Mouse (Mus musculus) cerebellum, adult 11-12 months (tissue): ENCODE data around the gene Ist1.

Experiments
- DNase-seq: peaks from one replicate; pipeline ENCODE4 v3.0.0; 2022

Gene Ist1

GRCm38 (mm10) chr8:109693146-109693900 lies at the start of gene Ist1:
Gene Ist1, minus strand, starts transcription at chr8:109693260.
- DNase-seq = peak; percentile 97

DNA sequence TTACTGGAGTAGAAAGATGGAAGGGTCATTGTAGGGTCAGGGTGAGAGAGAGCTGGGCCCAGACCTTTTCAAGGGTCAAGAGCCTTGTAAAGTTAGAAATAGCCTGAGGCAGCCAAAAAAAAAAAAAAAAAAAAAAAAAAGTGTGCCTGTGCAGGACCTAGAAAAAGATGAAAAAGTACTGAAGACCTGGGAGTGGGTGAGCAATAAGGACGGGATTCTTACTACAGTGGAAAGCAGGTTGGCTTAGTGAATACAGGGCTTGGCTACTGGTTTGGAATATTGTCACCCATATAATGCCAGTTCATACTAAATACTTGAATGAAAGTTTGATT lies 45.0 kb upstream of the Ist1 start:
- no peak for DNase-seq

- DNase-seq = peak; percentile 80
Observed at GRCm38 (mm10) chr8:109737237-109738048, 44.4 kb upstream of the Ist1 start, which contains the start of gene Atxn1l. Gene Atxn1l, minus strand, starts transcription at chr8:109737739.

DNA sequence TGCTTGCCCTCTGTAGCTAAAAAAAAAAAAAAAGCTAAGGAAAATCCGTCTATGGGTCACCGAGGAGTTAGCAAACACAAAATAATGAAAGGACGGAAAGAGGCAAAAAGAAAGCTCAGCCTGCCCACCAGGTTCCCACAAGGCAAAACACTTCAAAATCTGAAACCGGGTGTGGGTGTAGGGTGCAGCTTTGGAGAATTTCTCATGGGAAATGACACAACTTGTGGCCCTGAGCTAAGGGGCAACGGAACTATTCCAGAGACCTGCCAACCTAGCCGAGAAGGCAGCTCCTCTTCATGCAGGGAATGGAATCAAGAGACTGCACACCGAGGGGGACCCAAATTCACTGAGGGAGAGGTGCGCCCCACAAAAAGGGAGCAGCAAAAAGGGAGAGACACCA lies 43.8 kb upstream of the Ist1 start:
- DNase-seq = no peak

- DNase-seq = no peak
Observed at GRCm38 (mm10) chr8:109734018-109734417, 41.0 kb upstream of the Ist1 start.

- DNase-seq = no peak
Observed at GRCm38 (mm10) chr8:109731012-109731411, 38.0 kb upstream of the Ist1 start.

- no peak for DNase-seq
Observed at GRCm38 (mm10) chr8:109725106-109725505, 32.0 kb upstream of the Ist1 start.

GRCm38 (mm10) chr8:109714961-109715360 lies 21.9 kb upstream of the Ist1 start:
- no peak for DNase-seq

- no peak for DNase-seq
Observed at GRCm38 (mm10) chr8:109712521-109712920, 19.5 kb upstream of the Ist1 start.

DNA sequence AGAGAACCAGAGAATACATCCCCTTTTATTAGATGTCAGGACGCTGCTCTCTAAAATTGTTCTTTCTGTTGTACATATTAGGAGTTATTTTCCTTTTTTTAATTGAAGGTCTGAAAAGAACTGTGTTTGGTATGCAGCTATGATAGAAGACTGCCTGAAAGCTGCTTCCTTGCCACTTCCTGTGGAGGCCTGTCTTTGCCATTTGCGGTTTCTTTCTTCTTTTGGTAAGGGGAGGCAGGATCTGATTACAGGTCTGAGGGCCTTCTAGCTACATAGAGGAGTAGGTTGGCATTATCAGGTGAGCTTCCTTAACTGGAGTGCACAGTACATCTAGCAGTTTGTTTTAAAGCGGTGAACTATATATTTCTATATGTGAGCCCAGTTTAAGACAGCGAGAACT lies 14.9 kb upstream of the Ist1 start:
- no peak for DNase-seq

DNA sequence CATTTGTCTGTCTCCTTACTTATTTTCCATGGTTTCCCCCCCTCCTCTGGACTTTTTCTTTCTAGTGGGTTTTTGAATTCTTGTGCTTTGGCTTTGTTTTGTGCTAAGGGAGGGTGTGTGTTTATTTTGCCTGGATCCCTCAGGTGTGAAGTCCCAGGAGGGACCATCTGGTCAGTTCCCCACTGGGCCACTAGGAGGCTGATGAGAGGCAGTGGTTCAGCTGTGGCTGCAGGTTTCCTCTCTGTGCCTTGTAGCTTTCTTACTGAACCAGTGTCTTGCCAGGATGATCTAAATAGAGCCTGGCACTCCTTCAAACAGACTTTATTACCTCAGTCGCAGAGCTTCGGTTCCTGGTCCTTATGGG lies 13.8 kb upstream of the Ist1 start:
- DNase-seq = peak; percentile 74

DNA sequence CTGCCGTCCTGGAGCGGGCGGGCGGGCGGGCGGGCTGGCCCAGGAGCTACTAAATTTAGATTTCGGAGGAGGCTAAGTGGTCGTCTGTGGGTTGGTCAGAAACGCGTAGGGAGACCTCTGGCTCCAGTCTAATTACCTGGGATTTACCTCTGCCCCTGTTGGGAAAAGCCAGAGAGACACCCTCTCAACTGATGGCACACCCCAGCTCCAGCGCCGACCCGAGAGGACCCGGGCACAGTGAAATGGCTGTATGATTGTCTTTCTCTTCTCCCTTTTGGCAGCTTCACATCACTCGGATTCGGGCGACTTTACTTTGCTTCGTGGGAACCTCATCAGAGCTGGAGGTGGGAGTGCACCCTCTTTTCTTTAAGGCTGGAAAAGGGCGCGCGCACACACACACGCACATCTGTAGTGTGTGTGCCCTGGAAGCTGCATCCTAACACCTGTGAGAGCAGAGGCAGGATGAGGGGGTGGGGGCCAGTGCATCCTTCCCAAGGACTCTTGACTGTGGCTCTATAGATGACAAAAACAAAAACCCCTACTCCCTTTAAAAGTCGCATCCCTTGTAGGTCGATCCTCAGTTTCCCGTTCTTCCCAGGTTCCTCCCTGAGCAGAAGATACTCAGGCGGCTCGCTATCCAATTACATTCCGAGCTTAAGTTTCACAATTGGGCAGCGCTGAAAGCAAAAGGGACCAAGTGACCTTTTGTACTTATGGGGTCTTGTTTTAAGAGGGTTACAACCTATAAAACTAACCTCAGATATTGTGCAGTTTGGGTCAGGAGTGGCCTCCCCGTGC lies 13.2 kb upstream of the Ist1 start:
- peak; percentile 59 for DNase-seq

- peak; percentile 97 for DNase-seq
Observed at GRCm38 (mm10) chr8:109705320-109706075, 12.4 kb upstream of the Ist1 start, which contains the start of gene Zfp821. Gene Zfp821, plus strand, starts transcription at chr8:109705546.

GRCm38 (mm10) chr8:109704565-109705319 lies 11.7 kb upstream of the Ist1 start:
- no peak for DNase-seq

GRCm38 (mm10) chr8:109698477-109698876 lies 5.4 kb upstream of the Ist1 start:
- DNase-seq = no peak

DNA sequence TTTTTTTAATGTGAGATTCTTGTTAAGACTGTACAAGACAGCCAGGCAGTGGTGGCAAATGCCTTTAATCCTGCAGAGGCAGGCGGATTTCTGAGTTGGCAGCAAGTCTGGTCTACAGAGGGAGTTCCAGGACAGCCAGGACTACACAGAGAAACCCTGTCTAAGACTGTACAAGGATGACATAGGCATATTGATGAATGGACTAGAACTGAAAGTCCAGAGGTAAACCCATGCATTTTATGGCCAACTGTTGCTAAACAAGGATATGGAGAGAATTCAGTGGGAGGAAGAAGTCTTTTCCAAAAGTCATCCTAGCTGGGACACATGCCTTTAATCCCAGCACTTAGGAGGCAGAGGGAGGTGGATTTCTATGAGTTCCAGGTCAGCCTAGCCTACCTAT lies 4.7 kb upstream of the Ist1 start:
- DNase-seq = no peak

GRCm38 (mm10) chr8:109694154-109694553 lies 1.1 kb upstream of the Ist1 start:
- peak; percentile 46 for DNase-seq

DNA sequence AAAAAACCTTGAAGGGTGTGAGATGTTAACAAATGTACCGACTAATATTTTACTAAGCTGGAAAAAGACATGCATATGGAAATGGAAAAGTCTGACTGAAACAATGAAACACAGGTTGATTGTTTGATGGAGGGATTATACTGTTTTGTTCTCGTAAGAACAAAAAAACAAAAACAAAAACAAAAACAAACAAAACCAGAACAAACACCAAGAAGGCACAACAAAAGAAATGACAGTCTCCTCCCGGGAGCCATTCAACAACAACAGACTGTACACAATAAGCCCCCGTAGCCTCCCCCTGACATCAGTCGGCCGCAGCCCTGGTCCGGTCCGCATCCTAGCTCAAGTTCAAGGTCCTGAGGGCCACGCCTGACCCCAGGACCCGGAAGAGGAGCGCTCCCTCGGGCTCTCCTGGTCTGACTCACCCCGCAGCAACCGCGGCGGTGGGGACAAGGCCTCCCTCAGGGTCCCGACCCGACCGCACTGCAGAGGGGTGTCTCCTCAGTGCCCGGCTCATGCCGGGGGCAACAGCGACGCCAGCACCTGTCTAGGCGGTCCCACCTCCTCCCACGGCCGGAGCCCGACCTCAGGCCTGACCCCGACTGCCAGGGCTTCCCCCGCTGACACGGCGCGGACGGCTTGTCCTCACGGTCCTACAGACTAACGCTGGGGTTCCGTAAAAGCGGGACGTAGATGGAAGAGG lies 466 bp downstream of the Ist1 start:
- no peak for DNase-seq

DNA sequence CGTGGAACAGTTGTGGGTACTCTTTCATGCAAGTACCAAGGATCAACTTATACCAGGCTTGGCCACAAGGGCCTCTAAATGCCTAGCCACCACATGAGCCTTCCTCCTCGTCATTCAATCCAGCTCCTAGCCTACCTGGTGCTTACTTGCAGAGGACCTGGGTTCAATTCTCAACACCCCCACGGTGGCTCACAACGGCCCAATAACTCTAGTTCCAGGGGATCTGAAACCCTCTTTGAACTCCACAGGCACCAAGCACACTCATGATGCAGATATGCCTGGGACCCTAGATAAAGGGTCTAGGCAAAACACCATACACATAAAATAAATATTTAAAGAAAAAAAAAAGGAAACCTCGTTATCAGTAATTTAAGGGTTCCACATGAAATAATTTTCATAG lies 1.3 kb downstream of the Ist1 start:
- DNase-seq = peak; percentile 28

GRCm38 (mm10) chr8:109687248-109687647 lies 5.8 kb downstream of the Ist1 start:
- no peak for DNase-seq

DNA sequence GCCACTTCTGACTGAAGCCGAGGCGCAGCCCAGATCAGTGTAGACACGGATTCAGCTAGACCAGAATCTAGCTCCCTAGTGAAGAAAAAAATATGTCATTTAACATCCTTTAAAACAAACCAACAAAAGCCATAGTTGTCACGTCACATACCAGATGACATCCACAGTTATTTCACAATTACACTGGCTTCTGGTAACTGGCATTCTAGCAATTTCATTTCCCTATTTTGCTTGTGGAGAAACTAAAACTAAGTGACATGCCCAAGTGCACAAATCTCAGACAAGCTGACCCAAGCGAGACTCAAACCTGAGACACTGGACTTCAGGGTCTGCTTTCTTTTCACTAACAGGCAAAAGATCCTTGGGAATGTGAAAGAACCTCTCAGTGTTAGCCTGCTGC lies 10.9 kb downstream of the Ist1 start:
- DNase-seq = no peak
